Mouse (Mus musculus): ENCODE measurements at regions not wholly inside any gene's neighbourhood (a gene's known extent, or its start where the extent isn't known, plus 50 kb on each side); places are given as distances from the start of the nearest gene placed in this dataset.
A peak's percentile ranks its signal among the peaks of the same experiment; 100 is the strongest.

DNA sequence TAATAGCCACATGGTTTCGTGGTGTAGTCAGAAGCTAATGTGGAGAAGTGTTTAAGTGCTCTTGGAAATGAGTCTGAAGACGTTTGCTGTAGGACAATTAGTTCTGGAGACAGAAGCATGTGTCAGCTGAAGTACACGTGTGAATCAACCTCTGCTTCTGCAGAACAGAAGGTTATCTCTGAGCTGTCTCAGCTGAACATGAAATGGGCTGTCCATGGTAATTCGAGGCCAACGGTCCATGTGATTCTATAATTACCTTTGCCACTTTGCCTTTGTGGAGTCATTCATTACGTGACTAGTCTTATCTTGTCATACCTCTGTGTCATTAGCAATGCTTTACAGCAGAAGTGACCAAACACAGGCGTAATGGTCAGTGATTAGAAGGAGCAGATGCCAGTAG, 295.6 kb upstream of the Veph1 start:
- no peak overlapping the region for H3K4me3 ChIP-seq
- 24% methylated on average over 7 of the region's 7 CpGs for WGBS
- H3K4me1 ChIP-seq: no peaks in the 10 kb centered on the region
- H3K9ac ChIP-seq: no peak overlapping the region
- no peak for ATAC-seq (ENCODE audit: insufficient number of reproducible peaks, low FRiP score, low TSS enrichment, low read depth)
- H3K36me3 ChIP-seq: no peaks in the 10 kb centered on the region
- no peak overlapping the region for H3K4me2 ChIP-seq
- H3K27ac ChIP-seq: no peak overlapping the region
- no peaks in the 10 kb centered on the region for H3K27me3 ChIP-seq
- H3K9me3 ChIP-seq: no peaks in the 10 kb centered on the region

DNA sequence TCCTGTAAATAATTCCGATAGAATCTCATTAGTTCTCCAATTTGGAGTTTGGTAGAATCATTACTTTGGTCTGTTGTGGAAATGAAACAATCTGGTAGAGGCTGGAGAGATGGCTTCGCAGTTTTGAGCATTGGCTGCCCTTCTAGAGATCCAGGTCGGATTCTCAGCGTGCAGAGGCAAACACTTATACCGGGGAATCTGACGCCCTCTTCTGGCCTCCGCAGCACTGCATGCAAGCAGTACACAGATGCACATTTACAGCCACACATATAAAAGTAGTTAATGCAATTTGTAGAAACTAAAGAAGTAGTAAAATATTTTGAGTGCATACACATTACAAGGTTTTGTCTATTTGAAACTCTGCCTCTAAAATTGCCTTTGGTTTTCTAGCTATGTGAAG, 294.1 kb upstream of the Veph1 start:
- Histone ChIP-seq H3K27ac (no peak overlapping the region), H3K9me3 (no peaks in the 10 kb centered on the region), H3K4me1 (no peaks in the 10 kb centered on the region), H3K36me3 (no peaks in the 10 kb centered on the region), H3K9ac (no peak overlapping the region), H3K4me2 (no peak overlapping the region), H3K4me3 (no peak overlapping the region), H3K27me3 (no peaks in the 10 kb centered on the region)
- ATAC-seq (ENCODE audit: insufficient number of reproducible peaks, low FRiP score, low TSS enrichment, low read depth): no peak
- WGBS: 64% methylated on average over 7 of the region's 7 CpGs

DNA sequence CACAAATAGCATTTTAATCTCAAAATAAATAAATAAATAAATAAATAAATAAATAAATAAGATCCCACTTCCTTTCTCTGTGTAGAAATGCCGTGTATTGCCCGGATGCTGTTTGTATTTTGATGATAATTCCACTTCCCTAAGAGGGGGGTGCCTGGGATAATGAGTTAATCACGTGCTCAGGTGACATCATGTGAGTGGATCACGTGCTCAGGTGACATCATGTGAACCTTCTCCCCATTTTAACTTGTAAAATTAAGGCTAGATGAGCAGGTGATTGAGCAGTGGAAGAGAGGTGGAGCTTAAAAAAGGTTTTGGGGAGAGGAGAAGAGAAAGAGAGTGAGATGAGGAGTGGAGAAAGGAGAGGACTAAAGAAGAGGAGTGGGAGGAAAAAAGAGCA, 292.8 kb upstream of the Veph1 start:
- H3K9me3 ChIP-seq: no peaks in the 10 kb centered on the region
- H3K4me3 ChIP-seq: no peak overlapping the region
- no peak overlapping the region for H3K9ac ChIP-seq
- H3K4me1 ChIP-seq: peaks cover 4% of the 10 kb centered on the region; the same call in 1 of the 2 replicates
- 84% methylated on average over 4 of the region's 4 CpGs for WGBS
- no peaks in the 10 kb centered on the region for H3K27me3 ChIP-seq
- ATAC-seq (ENCODE audit: insufficient number of reproducible peaks, low FRiP score, low TSS enrichment, low read depth): no peak
- no peak overlapping the region for H3K4me2 ChIP-seq
- H3K36me3 ChIP-seq: no peaks in the 10 kb centered on the region
- H3K27ac ChIP-seq: no peak overlapping the region

DNA sequence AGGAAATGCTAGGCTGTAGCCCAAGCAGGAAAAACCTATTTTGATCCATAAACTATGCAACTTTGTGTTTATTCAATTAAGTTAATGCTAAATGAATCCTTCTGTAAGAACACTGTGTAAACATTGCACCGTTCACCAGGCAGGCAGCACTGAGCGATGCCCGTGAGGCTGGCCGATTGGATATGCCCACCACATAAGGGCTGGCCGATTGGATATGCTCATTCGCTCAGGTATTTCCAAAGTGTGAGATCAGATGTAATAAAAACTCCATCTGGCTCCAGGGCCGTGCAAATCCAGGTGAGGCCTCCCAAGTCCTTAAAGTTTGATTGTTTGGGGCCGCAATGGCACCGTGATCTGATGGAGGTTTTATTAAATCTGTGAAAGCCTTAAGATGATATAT, 288.2 kb upstream of the Veph1 start:
- Histone ChIP-seq H3K9me3 (no peaks in the 10 kb centered on the region), H3K27me3 (no peaks in the 10 kb centered on the region), H3K36me3 (no peaks in the 10 kb centered on the region), H3K4me1 (peaks cover 4% of the 10 kb centered on the region; the same call in 1 of the 2 replicates), H3K4me2 (no peak overlapping the region), H3K9ac (no peak overlapping the region), H3K4me3 (no peak overlapping the region), H3K27ac (no peak overlapping the region)
- ATAC-seq (ENCODE audit: insufficient number of reproducible peaks, low FRiP score, low TSS enrichment, low read depth): no peak
- 48% methylated on average over 9 of the region's 9 CpGs for WGBS

DNA sequence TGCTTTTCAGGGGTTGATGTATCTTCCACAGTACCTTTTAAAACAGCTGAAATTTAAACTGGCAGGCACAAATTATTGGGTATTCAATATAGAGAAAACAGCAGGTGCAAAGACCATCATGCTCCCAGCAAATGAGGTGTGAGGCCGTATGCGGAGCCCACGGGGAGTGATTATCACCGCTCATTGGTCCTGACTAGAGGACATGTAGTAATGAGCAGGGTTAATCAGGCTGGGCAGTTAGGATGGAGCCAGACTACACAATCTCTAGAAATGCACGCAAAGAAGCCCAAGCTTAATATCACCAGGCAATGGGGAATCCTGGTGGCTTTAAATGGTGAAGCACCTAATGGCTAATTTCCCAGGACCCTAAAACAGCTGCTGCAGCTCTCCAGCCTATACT, 287.5 kb upstream of the Veph1 start:
- 61% methylated on average over 5 of the region's 5 CpGs for WGBS
- Histone ChIP-seq H3K4me3 (no peak overlapping the region), H3K27me3 (no peaks in the 10 kb centered on the region), H3K4me2 (no peak overlapping the region), H3K4me1 (peaks cover 4% of the 10 kb centered on the region; the same call in 1 of the 2 replicates), H3K9ac (no peak overlapping the region), H3K36me3 (no peaks in the 10 kb centered on the region), H3K9me3 (no peaks in the 10 kb centered on the region), H3K27ac (no peak overlapping the region)
- no peak for ATAC-seq (ENCODE audit: insufficient number of reproducible peaks, low FRiP score, low TSS enrichment, low read depth)

DNA sequence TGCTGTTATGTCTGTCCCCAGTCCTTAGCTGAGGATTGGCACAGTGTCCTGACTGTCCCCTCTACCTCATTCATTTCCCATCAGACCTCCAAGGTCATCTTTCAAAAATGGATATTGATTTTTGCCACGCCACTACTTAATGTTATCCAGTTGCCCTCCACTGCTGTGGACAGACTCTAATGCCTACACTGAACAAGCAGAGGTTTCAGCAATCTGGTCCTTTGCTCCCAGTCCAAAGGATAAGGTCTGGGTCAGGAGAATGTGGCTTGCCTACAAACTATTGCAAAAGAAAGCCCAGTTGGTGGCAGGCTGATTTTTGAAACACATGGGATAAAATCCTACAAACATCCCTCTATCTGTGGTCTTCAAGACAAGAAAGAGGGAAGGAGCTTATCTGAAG, 280.0 kb upstream of the Veph1 start:
- no peak overlapping the region for H3K9ac ChIP-seq
- 85% methylated on average over 1 of the region's 1 CpGs for WGBS
- no peaks in the 10 kb centered on the region for H3K27me3 ChIP-seq
- H3K4me3 ChIP-seq: no peak overlapping the region
- no peaks in the 10 kb centered on the region for H3K9me3 ChIP-seq
- H3K4me2 ChIP-seq: no peak overlapping the region
- no peak overlapping the region for H3K27ac ChIP-seq
- peaks cover 17% of the 10 kb centered on the region for H3K4me1 ChIP-seq
- no peak for ATAC-seq (ENCODE audit: insufficient number of reproducible peaks, low FRiP score, low TSS enrichment, low read depth)
- no peaks in the 10 kb centered on the region for H3K36me3 ChIP-seq

DNA sequence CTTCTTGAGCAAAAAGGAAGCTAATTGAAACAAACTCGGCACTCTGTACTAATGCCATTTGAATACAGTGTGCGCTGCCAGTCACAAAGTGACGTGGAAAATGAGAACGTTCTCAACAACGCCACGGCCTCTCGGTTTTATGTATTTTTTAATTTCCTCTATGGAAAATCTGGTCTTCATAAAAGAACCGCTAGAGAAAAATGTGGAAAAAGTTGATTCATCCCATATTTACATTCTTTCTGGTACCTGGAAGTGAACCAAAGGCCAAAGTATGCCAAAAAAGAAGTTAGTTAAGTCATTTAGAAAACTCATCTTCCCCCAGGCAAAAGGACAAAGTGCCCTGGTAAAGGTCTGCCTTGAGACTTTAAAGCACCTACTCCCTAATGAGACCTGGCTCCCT, 277.7 kb upstream of the Veph1 start:
- H3K36me3 ChIP-seq: no peaks in the 10 kb centered on the region
- H3K27ac ChIP-seq: peak overlapping the region; percentile 85
- H3K9me3 ChIP-seq: no peaks in the 10 kb centered on the region
- H3K4me2 ChIP-seq: no peak overlapping the region
- H3K9ac ChIP-seq: no peak overlapping the region
- H3K4me1 ChIP-seq: peaks cover 17% of the 10 kb centered on the region
- 24% methylated on average over 8 of the region's 8 CpGs for WGBS
- no peak overlapping the region for H3K4me3 ChIP-seq
- H3K27me3 ChIP-seq: no peaks in the 10 kb centered on the region
- ATAC-seq (ENCODE audit: insufficient number of reproducible peaks, low FRiP score, low TSS enrichment, low read depth): no peak

DNA sequence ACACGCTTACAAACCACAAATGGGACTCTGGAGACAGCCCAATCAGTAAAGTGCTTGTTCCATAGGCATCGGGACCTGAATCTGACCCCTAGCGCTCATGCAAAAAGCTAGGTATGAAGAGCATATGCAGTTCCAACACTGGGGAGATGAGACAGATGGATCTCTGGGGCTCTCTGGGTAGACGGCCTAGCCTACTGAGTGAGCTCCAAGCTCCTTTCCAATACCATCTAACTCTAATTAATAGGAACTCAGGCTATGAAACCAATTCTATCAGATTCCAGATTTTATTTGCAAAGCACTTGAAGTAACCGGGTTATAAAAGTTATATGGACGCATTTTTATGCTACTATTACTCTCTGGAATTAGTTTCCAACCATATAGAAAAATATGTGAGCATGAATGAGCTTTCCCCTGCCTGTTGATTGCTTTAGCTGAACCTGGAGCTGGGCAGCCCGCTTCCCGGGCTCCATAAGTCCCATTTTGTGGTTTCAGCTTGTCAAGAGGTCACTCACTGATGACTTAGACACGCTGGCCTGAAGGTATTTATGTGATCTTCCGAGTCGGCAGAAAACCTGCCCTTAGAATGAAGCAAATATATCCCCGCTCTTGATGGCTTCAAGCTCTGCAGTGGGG, 276.4 kb upstream of the Veph1 start:
- H3K27ac ChIP-seq: peak overlapping the region; percentile 80
- peak; percentile 40; the same call in 1 of the 2 replicates for ATAC-seq (ENCODE audit: insufficient number of reproducible peaks, low FRiP score, low TSS enrichment, low read depth)
- 46% methylated on average over 12 of the region's 12 CpGs for WGBS

DNA sequence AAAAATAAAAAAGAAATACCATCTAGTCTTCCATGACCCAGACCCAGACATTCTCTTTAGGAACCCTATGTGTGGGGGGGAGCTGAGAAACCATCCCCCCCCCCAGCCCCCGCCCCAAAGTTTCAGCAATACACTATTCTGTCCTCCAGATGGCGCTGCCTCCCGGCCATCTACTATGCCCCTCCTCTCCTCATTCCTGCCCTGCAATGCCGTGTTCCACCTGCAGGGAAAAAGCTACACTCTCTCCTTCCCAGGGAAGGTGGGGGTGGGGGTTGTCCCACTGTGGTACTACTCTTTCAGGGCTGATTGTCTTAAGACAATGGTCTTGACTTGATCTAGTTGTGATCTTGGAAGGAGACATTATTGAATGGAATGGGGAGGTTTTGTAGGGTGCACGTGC, 273.7 kb upstream of the Veph1 start:
- H3K36me3 ChIP-seq: no peaks in the 10 kb centered on the region
- no peak overlapping the region for H3K4me2 ChIP-seq
- ATAC-seq (ENCODE audit: insufficient number of reproducible peaks, low FRiP score, low TSS enrichment, low read depth): no peak
- H3K27me3 ChIP-seq: no peaks in the 10 kb centered on the region
- H3K4me1 ChIP-seq: peaks cover 21% of the 10 kb centered on the region
- 85% methylated on average over 5 of the region's 5 CpGs for WGBS
- H3K9ac ChIP-seq: no peak overlapping the region
- H3K9me3 ChIP-seq: no peaks in the 10 kb centered on the region
- no peak overlapping the region for H3K27ac ChIP-seq
- no peak overlapping the region for H3K4me3 ChIP-seq

More for the DNA sequence above, 276.4 kb upstream of the Veph1 start:
- Histone ChIP-seq H3K9ac (no peak overlapping the region), H3K4me1 (peaks cover 17% of the 10 kb centered on the region), H3K36me3 (no peaks in the 10 kb centered on the region), H3K9me3 (no peaks in the 10 kb centered on the region), H3K4me3 (no peak overlapping the region), H3K27me3 (no peaks in the 10 kb centered on the region), H3K4me2 (peak overlapping the region; percentile 10; the same call in 1 of the 2 replicates)

DNA sequence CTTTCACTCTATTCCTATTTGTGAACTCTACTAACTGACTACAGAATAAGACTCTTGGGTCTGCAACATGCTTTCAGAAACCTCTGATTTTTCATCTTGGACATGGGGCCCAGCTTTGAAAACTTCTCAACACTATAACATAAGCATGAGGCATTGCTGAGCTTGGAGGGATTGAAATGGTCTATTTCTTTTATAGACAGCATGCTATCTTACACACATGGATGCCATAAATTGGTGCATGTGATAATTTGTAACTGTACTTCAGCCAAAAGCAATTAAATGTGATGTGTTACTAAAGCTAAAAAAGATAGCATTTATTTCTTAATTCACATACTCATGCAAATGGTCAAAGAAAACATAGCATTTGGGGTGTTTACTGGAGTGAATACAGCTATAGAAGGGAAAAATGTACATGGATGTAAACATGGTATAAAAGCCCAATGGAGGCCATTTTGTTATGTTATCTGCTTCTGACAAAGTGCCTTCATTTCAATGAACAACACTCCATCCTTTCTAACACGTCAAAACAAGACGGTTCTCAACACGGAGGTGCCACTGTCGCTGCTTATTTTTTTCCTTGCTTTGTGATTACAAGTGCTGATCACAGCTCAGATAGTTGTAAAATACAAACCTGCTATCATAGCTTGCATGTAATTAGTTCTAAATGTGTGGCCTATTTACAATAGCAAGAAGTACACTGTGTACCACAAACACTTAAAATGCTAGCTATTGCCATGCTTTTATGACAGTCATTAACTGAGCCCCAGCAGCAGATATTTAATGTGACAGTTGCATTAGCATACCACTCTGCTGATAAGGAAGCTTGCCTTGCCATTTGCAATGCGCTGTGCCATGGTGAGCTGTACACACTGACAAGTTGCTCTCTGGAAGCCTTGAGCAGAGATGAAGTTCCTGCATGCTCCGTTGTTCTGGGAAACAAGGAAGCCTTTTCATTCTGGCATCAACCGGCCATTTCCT, 267.9 kb upstream of the Veph1 start:
- ATAC-seq (ENCODE audit: insufficient number of reproducible peaks, low FRiP score, low TSS enrichment, low read depth): no peak
- WGBS: 72% methylated on average over 7 of the region's 7 CpGs
- H3K27me3 ChIP-seq: no peaks in the 10 kb centered on the region
- H3K9me3 ChIP-seq: no peaks in the 10 kb centered on the region
- H3K4me2 ChIP-seq: no peak overlapping the region
- H3K36me3 ChIP-seq: no peaks in the 10 kb centered on the region
- no peak overlapping the region for H3K27ac ChIP-seq
- H3K4me1 ChIP-seq: 0 out of 2 replicates have a peak, but pooled peaks cover 3% of the 10 kb centered on the region
- no peak overlapping the region for H3K9ac ChIP-seq
- H3K4me3 ChIP-seq: no peak overlapping the region

DNA sequence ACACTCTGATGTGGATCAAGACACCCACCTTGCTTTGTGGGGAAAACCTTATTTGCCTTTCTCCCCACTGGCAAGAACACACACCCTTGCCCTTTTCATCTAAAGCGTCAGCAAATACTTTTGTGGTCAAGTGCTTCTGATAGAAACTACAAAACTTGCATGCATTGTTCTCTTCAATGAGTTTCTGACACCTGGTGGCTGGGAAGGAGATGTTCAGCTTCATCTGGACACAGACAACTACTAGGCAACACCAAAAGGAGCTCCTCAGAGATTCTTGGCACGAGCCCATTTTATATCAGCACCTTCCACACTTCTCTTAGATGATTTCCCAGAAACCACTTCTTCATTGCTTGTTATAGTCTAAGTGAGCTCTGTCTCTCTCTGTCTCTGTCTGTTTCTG, 266.7 kb upstream of the Veph1 start:
- WGBS: 83% methylated on average over 2 of the region's 2 CpGs
- no peak overlapping the region for H3K9ac ChIP-seq
- no peak overlapping the region for H3K27ac ChIP-seq
- no peak for ATAC-seq (ENCODE audit: insufficient number of reproducible peaks, low FRiP score, low TSS enrichment, low read depth)
- no peaks in the 10 kb centered on the region for H3K27me3 ChIP-seq
- H3K4me2 ChIP-seq: no peak overlapping the region
- 0 out of 2 replicates have a peak, but pooled peaks cover 3% of the 10 kb centered on the region for H3K4me1 ChIP-seq
- H3K9me3 ChIP-seq: no peaks in the 10 kb centered on the region
- H3K36me3 ChIP-seq: no peaks in the 10 kb centered on the region
- no peak overlapping the region for H3K4me3 ChIP-seq

DNA sequence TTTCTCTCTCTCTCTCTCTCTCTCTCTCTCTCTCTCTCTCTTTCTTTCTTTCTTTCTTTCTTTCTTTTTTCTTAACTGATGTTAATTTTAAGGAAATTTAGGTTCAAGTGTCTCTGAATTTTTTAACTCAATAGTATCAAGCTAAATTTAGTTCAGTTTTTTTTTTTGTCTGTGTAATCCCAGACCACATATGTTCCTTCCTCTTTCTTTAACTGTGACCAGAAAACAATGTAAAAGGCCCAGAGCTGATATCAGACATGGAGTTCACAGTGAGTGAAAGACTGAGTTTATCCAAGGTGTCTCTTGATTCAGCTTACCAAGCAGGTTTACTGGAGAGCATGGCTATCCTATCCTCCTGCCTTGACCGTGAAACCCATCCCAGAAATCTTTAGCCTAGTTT, 258.9 kb upstream of the Veph1 start:
- H3K9ac ChIP-seq: no peak overlapping the region
- no peaks in the 10 kb centered on the region for H3K9me3 ChIP-seq
- H3K27me3 ChIP-seq: no peaks in the 10 kb centered on the region
- no peak overlapping the region for H3K4me2 ChIP-seq
- H3K4me1 ChIP-seq: no peaks in the 10 kb centered on the region
- no peaks in the 10 kb centered on the region for H3K36me3 ChIP-seq
- no peak overlapping the region for H3K4me3 ChIP-seq
- ATAC-seq (ENCODE audit: insufficient number of reproducible peaks, low FRiP score, low TSS enrichment, low read depth): no peak
- no peak overlapping the region for H3K27ac ChIP-seq
- WGBS: 88% methylated on average over 1 of the region's 1 CpGs

All from limb, embryonic 15.5 days (tissue).